Mouse (Mus musculus) brain, embryonic 18.5 days (tissue): ENCODE results near the gene Shb.

Source experiments
- DNase-seq: peaks from one replicate; pipeline ENCODE4 v3.0.0-alpha.2; 2012; ENCODE audit warnings: low read depth, low spot score

Gene Shb

GRCm38 (mm10) chr4:45527562-45528354, 4.5 kb downstream of the Shb start:
- DNase-seq: no peak

- no peak for DNase-seq
Observed at GRCm38 (mm10) chr4:45526846-45527561, 5.3 kb downstream of the Shb start.

- no peak for DNase-seq
Observed at GRCm38 (mm10) chr4:45526175-45526574, 6.1 kb downstream of the Shb start.

GRCm38 (mm10) chr4:45525541-45525940, 6.7 kb downstream of the Shb start:
- no peak for DNase-seq

GRCm38 (mm10) chr4:45524602-45525001, 7.7 kb downstream of the Shb start:
- no peak for DNase-seq

- DNase-seq: no peak
Observed at GRCm38 (mm10) chr4:45523360-45523759, 8.9 kb downstream of the Shb start.

- no peak for DNase-seq
Observed at GRCm38 (mm10) chr4:45522956-45523355, 9.3 kb downstream of the Shb start.

- no peak for DNase-seq
Observed at GRCm38 (mm10) chr4:45522583-45522900, 9.7 kb downstream of the Shb start.

- DNase-seq: no peak
Observed at GRCm38 (mm10) chr4:45521705-45522582, 10.3 kb downstream of the Shb start.

- DNase-seq: no peak
Observed at GRCm38 (mm10) chr4:45520375-45520774, 11.9 kb downstream of the Shb start.

- DNase-seq: no peak
Observed at GRCm38 (mm10) chr4:45517399-45517798, 14.9 kb downstream of the Shb start.

GRCm38 (mm10) chr4:45515894-45516293, 16.4 kb downstream of the Shb start:
- DNase-seq: no peak

GRCm38 (mm10) chr4:45514406-45514805, 17.9 kb downstream of the Shb start:
- no peak for DNase-seq

GRCm38 (mm10) chr4:45513791-45514293, 18.4 kb downstream of the Shb start:
- no peak for DNase-seq

- no peak for DNase-seq
Observed at GRCm38 (mm10) chr4:45513340-45513739, 18.9 kb downstream of the Shb start.

- no peak for DNase-seq
Observed at GRCm38 (mm10) chr4:45510163-45510562, 22.1 kb downstream of the Shb start.

- DNase-seq: no peak
Observed at GRCm38 (mm10) chr4:45509416-45509815, 22.9 kb downstream of the Shb start.

GRCm38 (mm10) chr4:45508469-45508868, 23.8 kb downstream of the Shb start:
- no peak for DNase-seq

- DNase-seq: no peak
Observed at GRCm38 (mm10) chr4:45507476-45507875, 24.8 kb downstream of the Shb start.

- DNase-seq: no peak
Observed at GRCm38 (mm10) chr4:45507039-45507438, 25.2 kb downstream of the Shb start.

GRCm38 (mm10) chr4:45506613-45507012, 25.7 kb downstream of the Shb start:
- no peak for DNase-seq

GRCm38 (mm10) chr4:45505671-45506070, 26.6 kb downstream of the Shb start:
- no peak for DNase-seq
